Mouse (Mus musculus): ENCODE results near the gene Alyref.
"Not testable (repeated sequence)": the region's sequence is repeated elsewhere in the genome, so short reads cannot be mapped to it uniquely, and the experiment has no call there.

Alyref gene

GRCm38 (mm10) chr11:120572752-120573584 lies 25.2 kb downstream of the Alyref start, which contains the start of gene P4hb:
Gene P4hb, minus strand, starts transcription at chr11:120573253.
- peak; percentile 100 for DNase-seq

- no peak for DNase-seq
Measured at GRCm38 (mm10) chr11:120572417-120572751, 25.8 kb downstream of the Alyref start.

GRCm38 (mm10) chr11:120571754-120572416 lies 26.3 kb downstream of the Alyref start:
- DNase-seq, result no peak

GRCm38 (mm10) chr11:120571122-120571521 lies 27.0 kb downstream of the Alyref start:
- DNase-seq, result no peak

GRCm38 (mm10) chr11:120568324-120568723 lies 29.8 kb downstream of the Alyref start:
- no peak for DNase-seq

- no peak for DNase-seq
Measured at GRCm38 (mm10) chr11:120565114-120565513, 33.1 kb downstream of the Alyref start.

- DNase-seq, result no peak
Measured at GRCm38 (mm10) chr11:120562949-120563348, 35.2 kb downstream of the Alyref start.

GRCm38 (mm10) chr11:120560952-120561728 lies 37.0 kb downstream of the Alyref start:
- no peak for DNase-seq

- not testable (repeated sequence) for DNase-seq
Measured at GRCm38 (mm10) chr11:120558843-120559242, 39.3 kb downstream of the Alyref start.

- no peak for DNase-seq
Measured at GRCm38 (mm10) chr11:120555260-120555659, 42.9 kb downstream of the Alyref start.

GRCm38 (mm10) chr11:120554834-120555233 lies 43.3 kb downstream of the Alyref start:
- DNase-seq, result no peak

- no peak for DNase-seq
Measured at GRCm38 (mm10) chr11:120552736-120553135, 45.4 kb downstream of the Alyref start.

- no peak for DNase-seq
Measured at GRCm38 (mm10) chr11:120550810-120551440, 47.2 kb downstream of the Alyref start, which contains the start of gene Ppp1r27. Gene Ppp1r27, minus strand, starts transcription at chr11:120551132.

- no peak for DNase-seq
Measured at GRCm38 (mm10) chr11:120549986-120550809, 48.0 kb downstream of the Alyref start.

GRCm38 (mm10) chr11:120549168-120549945 lies 48.8 kb downstream of the Alyref start, which contains the start of gene Mcrip1:
Gene Mcrip1, minus strand, starts transcription at chr11:120549727.
- peak; percentile 90 for DNase-seq

- no peak for DNase-seq
Measured at GRCm38 (mm10) chr11:120548786-120549167, 49.4 kb downstream of the Alyref start.

- DNase-seq, result no peak
Measured at GRCm38 (mm10) chr11:120548214-120548613, 50.0 kb downstream of the Alyref start.

GRCm38 (mm10) chr11:120547469-120547868 lies 50.7 kb downstream of the Alyref start:
- DNase-seq, result no peak

- DNase-seq, result no peak
Measured at GRCm38 (mm10) chr11:120545964-120546363, 52.2 kb downstream of the Alyref start.

GRCm38 (mm10) chr11:120542376-120542775 lies 55.8 kb downstream of the Alyref start:
- DNase-seq, result no peak
